Mouse (Mus musculus) heart, postnatal 14 days (tissue): Measurements from ENCODE around the gene Gstk1. TPM values are rescaled to one million over a fixed set of nuclear protein-coding genes. Genes with fewer than 3 reads are reported as not detected.
A peak's percentile ranks its signal among the peaks of the same experiment; 100 is the strongest.

Experiments used
- DNase-seq, 2 experiments: peaks; one replicate each; pipeline ENCODE4 v3.0.0; 2021 to 2022
- intact Hi-C: fragments of 180-260 bp; cut with DNase I; formaldehyde crosslinking; loops from one replicate; pipeline ENCODE4 v1.15.1; 2025
- total RNA-seq, 2 experiments: library from RNA; stranded (reverse); gene quantifications; 2 replicates each; pipeline ENCODE4 v1.2.3; 2021

The Gstk1 gene
- total RNA-seq, 2 experiments from 2014 or later, result 47.1 to 50.2 TPM

DNA sequence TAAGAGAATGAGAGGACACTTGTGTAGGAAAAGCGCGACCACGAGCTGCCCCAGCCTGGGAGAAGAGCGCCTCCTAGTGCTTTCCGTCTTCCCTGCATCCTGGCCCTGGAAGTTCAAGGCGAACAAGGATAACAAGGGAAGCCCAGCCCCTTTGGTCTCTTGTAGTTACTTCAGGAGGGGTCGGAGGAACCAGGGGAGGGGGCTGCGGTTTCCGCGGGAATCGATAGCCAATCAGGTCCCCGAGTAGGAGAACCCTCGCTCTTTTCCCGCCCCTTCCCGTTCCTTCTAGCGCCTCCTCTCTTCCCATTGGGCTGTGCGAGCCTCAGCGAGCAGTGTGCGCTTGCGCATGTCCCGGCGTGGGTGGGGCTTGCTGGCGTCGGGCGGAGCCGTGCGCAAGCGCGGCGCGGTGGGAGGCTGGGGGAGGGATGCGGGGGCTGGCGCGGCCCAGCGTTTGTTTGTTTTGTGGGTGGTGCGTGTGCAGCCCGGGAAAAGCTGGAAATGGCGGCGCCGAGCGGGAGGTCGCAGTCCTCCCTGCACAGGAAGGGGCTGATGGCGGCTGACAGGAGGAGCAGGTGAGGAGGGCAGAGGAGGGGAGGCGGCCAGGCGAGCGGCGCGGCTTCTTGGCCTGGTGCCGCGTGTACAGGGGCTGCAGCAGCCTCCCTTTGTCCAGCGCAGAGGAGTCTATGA, 19.0 kb downstream of the Gstk1 start, which contains the start of gene Casp2:
Gene Casp2, plus strand, starts transcription at position 360 of the 687 bp plus-strand sequence.
- DNase-seq, result peak; percentile 98 to 99
- intact Hi-C loops, result loop anchor here (1.0 to 5.0 kb wide), 3 partner anchors 37 to 108 kb away; partner anchors contain the start of genes Epha1 and Zyx

DNA sequence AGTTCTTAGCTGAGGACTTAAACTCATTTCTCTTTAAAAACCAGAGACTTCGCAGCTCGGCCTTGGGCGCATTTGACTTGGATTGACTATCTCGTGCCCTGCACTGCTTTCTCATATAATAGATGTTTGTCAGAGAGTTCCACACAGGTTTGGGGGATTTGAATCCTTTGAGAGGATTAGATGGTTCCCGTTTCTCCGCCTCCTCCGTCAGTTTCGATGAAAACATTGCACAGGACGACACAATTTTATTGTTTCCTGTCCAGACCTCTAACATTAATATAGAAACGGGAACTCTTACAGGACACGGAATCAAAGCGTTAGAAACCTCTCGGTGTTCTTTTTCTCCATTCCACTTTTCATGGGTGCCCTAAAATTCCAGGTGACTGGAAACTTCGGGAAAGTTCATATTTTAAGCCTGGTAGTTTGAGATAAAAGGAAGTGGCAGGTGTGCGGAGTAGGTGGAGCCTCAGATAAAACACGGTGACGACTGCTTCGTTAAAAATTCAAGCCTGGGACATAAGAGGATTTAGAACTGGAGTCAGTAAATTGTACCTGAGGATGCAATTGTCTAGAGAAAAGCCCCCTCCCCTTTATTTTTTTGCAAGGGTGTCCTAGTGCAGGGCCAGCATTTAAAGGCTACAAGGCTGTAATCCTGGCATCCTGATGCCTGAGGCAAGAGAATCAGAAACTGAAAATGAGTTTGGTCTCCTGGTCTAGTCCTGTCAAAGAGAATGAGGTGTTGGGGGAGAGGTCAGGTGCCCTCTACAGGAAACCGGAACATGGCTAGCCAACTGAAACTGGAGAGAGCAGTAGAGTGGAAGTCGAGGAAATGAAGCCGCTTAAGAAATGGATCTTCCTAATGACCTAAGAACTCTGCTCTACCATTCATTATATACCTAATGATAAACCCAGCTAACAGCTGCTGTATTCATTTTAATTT, 19.9 kb downstream of the Gstk1 start:
- intact Hi-C loops, result loop anchor here (2.0 to 5.0 kb wide), 2 partner anchors 83 to 107 kb away; partner anchors contain the start of genes Epha1 and Zyx
- DNase-seq, result no peak

DNA sequence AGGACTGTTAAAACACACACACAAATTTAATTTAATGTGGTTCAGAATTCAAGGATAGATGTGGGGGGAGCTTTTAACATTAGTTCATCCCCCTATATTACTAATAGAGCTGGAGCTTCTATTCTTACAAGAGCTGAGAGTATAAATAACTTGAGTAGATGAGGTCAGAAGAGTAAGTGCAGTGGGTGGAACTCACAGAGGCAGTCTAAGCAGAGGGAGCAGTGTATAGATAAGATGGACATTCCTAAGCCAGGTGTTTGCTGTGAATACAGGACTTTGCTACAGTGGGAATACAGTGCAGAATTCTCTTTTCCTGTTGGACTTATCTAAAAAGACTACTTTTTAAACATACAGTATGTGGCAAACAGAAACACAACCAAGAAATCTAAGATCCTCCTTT, 25.1 kb downstream of the Gstk1 start:
- intact Hi-C loops, result no loop called here
- DNase-seq, result no peak

DNA sequence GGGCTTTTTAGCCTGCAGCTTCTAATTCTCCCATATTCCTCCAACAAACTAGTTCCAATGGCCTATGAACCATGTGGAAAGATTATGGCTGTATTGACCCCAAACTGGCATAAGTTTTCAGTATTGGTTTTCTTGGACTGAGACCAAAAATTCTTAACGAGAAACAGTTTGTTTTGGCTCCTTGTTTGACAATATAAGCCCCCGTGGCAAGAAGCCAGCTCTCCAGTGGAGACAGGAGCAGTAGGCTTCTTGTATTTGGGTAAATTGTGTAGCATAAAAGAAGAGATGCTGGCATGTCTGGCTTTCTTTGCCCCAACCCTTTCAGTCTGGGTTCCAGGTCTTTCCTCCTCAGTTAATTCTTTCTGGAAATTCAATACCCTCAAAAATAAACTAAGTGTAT, 30.4 kb downstream of the Gstk1 start:
- intact Hi-C loops, result no loop called here
- no peak for DNase-seq

DNA sequence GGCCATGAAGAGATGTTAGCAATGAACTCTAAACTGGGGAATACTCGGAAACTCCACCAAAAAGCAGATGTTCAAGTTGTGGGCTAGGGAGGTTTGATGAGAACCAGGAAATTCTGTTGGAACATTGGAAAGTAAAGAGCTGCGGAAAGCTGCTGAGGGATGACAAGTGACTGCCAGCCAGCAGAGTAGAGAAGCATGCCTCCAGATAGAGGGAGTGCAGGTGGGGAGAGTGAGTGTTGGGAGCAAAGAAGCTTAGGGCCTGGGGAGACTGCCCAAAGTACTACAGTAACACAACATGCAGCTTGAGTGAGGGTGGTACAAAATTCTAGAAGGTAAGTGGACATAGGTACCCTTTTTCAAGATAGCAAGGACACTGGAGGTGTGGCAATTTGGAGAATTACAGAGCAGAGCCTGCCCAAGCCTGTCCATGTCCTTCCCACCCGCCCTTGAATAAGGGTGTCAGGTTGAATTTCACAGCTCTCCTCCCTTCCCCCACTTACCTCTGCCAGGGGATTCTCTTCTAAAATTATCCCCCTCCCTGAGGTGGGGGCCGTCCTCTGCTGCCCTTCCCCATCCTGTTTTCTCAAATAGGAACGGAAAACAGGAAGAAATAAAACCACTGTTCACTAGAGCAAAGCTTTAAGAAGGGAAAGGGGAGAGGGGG, 37.3 kb downstream of the Gstk1 start:
- intact Hi-C loops, result no loop called here
- DNase-seq, result peak in 1 of 2 experiments; percentile 37

DNA sequence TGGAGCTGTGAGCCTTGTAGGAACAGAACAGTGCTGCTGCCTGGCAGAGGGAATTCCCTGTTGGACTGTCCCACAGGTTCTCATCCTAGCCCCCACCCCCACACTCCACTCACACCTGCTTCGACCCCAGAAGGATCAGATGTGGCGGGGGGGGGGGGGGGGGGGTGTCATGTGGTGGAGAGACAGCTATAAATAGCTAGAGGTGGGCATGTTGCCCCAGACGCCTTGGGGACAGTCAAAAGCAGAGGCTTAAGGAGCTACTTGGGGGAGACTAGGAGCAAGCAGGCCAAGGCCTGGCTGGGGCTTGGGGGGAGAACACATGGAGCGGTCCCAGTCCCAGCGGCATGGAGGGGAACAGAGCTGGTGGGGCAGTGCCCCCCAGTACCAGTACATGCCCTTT, 40.7 kb downstream of the Gstk1 start, which contains the start of gene Clcn1:
Gene Clcn1, plus strand, starts transcription at position 238 of the 400 bp plus-strand sequence.
- DNase-seq, result no peak

DNA sequence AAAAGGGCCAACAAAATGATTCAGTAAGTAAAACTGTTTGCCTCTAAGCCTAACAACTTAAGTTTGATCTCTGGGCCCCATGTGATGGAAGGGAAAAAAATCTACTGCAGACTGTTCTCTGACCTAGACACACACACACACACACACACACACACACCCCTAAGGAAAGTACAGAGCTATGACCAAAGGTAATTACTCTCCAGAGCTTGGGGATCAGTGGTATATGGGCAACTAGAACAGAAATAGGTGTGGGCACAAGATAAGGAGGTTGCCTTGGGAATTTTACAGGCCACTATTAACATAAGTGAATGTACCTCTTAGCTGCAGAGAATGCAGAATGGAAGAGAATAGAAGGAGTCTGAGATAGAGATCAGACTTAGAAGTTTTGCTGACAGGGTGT, 41.8 kb downstream of the Gstk1 start:
- intact Hi-C loops, result no loop called here
- no peak for DNase-seq

More for the DNA sequence above, 40.7 kb downstream of the Gstk1 start, which contains the start of gene Clcn1:
- intact Hi-C loops, result no loop called here

DNA sequence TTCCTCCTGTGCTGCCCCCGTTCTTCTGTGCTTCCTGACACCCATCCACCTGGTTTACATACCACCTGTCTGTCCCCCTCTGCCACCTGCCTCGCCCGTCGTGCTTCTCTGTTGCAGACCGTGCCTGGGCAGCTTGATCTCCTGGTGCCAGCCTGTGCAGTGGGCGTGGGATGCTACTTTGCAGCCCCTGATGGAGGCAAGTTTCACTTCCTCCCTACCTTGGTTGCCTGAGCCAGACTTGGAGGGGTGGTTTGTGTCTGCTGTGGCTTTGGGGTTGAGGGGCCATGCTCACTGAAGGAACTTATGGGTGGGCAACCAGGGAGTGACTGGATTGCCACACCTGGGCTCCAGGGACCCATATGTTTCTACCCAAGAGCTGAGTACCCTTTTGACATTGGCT, 47.6 kb downstream of the Gstk1 start:
- DNase-seq, result no peak
- intact Hi-C loops, result no loop called here

DNA sequence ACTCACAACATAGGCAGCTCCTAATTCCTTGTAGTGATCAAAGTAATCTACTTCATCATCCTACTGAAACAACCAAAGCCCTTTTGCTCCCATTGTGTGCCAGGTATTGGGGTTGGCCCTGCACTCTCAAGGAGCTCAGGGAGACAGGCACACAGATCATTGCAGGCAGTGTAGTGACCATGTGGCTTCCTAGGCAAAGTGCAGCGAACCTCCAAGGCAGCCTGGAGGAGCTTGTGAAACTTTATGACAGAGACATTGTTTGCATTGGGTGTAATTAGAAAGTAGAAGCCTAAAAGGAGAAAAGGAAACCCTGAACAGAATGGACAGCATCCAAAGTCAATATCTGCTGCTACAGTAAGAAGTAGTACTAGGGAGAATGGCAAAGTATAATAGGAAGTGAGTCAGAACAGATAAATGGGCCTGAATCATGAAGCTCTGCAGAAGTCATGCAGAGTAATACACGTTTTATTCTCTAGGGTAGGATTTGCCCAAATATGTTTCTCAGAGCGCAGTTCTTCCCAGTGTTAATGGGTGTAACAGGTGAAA, 49.9 kb downstream of the Gstk1 start:
- no peak for DNase-seq
- intact Hi-C loops, result no loop called here

DNA sequence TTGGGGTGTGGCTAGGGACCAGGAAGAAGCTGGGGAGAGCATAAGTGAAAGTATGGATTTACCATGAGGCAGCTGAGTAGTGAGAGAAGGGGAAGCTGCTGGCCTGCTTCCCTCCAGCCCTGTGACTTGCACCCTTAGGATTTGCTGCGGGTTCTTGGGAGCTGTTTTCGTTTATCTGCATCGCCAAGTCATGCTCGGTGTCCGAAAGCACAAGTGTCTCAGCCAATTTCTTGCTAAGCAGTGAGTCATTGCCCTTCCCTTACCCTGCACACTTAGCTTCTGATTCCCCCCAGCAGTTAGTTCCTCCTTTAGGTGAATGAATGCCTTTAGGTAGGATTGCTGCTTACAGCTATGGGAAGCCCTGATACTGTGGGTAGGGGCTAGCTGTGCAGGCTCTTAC, 53.6 kb downstream of the Gstk1 start:
- DNase-seq, result no peak
- intact Hi-C loops, result no loop called here

Other genes starting within 250 kb of the Gstk1 start
- not detected for gene Sva, start 207.5 kb upstream of the Gstk1 start, total RNA-seq
- gene Tas2r139, start 105.0 kb upstream of the Gstk1 start, total RNA-seq, result not detected
- gene Tas2r144, start 30.6 kb upstream of the Gstk1 start, total RNA-seq, result not detected
- not detected for gene Tmem139, start 16.0 kb downstream of the Gstk1 start, total RNA-seq
- gene Casp2, start 19.1 kb downstream of the Gstk1 start, total RNA-seq, result 10 to 100 TPM; 16.5 to 17.4 TPM
- 1 to 10 TPM; 1.4 to 3.7 TPM for gene Clcn1, start 40.8 kb downstream of the Gstk1 start, total RNA-seq
- 1 to 10 TPM; 1.1 to 1.2 TPM for gene Fam131b, start 78.7 kb downstream of the Gstk1 start, total RNA-seq
- 10 to 100 TPM; 78.9 to 88.6 TPM for gene Zyx, start 103.7 kb downstream of the Gstk1 start, total RNA-seq
- gene Epha1, start 127.3 kb downstream of the Gstk1 start, total RNA-seq, result under 1 TPM; 0.51 to 0.67 TPM
- gene Tas2r143, start 154.3 kb downstream of the Gstk1 start, total RNA-seq, result not detected
- under 1 TPM in 1 of 2 experiments, not detected in 1; 0.39 TPM for gene Tas2r135, start 159.5 kb downstream of the Gstk1 start, total RNA-seq
- not detected for gene Tas2r126, start 188.6 kb downstream of the Gstk1 start, total RNA-seq
- gene Olfr458, start 219.3 kb downstream of the Gstk1 start, total RNA-seq, result not detected
- gene Olfr457, start 230.4 kb downstream of the Gstk1 start, total RNA-seq, result not detected
- not detected for gene Olfr456, start 241.3 kb downstream of the Gstk1 start, total RNA-seq